Mouse (Mus musculus) thymus, postnatal 36 days (tissue): ENCODE results near the gene Ccr7.

Experiments used
- DNase-seq, 2 experiments: peaks; one replicate each; pipeline ENCODE4 v3.0.0; 2022; ENCODE audit warnings: mixed read lengths in 2 of 2

The Ccr7 gene

DNA sequence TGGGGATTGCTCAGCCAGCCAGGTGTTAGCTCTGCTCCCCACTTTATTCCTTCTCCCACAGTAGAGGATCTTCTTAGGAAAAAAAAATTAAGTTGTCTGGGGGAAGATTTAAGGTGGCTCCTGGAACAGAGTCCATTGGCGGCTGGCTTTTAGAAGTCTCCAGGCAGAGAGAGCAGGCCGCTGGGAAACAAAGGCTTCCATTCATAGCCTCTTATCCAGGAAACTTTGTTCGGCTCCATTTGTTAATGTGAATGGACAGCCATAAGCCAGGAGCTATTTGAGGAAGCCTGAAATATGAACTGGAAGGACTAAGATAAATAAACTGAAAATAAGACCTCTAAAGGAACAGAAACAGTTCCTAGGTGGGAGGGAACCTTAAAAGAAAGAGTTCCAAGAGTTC, 41.8 kb downstream of the Ccr7 start:
- no peak for DNase-seq

DNA sequence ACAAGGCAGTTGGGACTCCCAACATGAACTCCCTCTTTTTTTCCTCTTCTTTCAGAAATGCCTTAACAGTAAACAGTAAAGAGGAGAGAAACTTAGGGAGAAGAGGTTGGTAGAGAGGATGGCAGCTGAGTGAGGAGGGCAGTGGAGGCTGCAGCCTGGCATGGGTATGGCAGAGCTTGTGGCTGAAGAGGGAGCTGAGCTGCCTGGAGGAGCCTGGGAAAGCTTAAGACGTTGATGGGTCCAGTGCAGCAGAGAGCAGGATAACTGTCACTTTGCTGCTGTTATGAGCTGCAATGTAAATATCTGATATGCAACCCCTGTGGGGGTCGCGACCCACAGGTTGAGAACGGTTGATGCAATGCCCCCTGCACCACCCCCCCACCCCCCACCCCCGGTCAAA, 42.2 kb downstream of the Ccr7 start:
- DNase-seq = no peak

DNA sequence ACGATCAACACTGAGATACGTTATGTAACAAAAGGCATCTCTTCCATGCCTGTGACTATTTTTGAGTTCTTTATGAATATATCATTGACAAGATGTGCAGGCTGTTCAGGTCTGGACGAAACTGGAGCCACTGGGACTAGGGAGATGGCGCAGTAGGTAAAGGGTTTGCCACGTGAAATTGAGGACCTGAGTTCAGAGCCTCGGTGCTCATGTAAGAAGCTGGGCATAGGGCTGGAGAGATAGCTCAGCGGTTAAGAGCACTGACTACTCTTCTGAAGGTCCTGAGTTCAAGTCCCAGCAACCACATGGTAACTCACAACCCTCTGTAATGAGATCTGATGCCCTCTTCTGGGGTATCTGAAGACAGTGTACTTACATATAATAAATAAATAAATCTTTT, 43.2 kb downstream of the Ccr7 start:
- DNase-seq = no peak

DNA sequence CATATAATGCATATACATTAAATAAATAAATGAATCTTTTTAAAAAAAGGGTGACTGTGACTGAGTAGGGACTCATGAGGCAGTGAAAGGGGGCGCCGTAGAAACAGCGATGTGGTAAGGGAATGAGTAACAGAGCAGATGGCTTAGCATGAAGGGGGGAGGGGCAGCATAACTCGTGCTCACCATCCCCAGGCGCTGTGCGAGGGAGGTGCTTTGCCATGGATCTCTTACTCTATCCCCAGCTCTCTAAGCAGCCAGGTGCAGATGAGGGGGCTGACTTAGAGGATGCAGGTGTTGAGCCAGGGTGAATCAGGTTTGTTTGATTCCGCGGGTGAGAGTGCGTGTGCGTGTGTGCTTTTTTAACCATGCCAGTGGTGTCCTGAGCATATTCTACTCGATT, 43.7 kb downstream of the Ccr7 start:
- DNase-seq = peak; percentile 53 to 76

DNA sequence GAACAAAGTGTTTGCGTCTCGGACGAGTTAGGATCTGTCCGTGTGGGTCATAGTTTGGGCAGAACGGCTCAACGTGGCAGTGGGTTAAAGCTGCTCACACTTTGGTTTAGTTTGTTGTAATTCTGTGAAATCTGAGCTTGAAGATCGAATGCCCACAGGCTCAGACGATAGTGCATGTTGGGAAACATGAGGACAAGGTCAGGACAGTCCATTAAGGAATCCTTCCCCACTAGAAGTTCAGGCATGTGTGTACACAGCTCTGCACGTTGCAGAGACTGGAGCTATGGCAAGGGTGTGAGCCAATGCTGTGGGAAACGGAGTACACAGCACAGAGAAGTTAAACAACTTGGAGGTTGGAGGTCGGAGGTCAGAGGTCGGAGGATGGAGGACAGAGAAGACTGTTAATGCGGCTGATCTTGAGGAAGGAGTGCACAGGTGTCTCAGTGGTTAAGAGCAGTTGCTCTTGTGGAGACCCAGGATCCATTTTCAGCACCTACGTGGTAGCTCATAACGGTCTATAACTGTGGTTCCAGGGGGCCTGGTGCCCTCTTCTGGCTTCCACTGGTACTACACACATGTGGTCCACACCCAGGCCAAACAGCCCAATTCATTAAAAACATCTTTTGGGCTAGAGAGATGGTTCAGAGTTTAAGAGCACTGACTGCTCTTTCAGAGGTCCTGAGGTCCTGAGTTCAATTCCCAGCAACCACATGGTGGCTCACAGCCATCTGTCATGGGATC, 44.3 kb downstream of the Ccr7 start:
- DNase-seq = peak in 1 of 2 experiments; percentile 41

DNA sequence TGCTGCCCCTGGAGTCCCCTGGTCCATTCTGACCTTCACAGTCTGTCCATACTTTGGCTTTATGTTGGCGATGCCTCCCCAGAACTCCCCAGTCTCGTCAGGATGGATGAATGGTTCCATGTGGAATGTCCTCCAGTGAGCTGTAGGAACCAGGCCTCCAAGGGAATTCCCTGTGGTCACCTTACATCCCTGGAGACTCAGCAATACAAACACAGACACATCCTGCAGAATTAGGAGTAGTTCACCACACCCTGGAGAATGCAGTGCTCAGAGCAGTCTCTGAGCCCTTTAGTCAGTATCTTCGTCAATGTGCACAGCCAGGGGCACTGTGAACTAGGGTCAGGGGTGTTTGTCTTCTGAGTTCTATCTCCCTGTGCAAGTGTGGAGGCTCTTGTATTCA, 46.6 kb downstream of the Ccr7 start:
- DNase-seq = no peak

DNA sequence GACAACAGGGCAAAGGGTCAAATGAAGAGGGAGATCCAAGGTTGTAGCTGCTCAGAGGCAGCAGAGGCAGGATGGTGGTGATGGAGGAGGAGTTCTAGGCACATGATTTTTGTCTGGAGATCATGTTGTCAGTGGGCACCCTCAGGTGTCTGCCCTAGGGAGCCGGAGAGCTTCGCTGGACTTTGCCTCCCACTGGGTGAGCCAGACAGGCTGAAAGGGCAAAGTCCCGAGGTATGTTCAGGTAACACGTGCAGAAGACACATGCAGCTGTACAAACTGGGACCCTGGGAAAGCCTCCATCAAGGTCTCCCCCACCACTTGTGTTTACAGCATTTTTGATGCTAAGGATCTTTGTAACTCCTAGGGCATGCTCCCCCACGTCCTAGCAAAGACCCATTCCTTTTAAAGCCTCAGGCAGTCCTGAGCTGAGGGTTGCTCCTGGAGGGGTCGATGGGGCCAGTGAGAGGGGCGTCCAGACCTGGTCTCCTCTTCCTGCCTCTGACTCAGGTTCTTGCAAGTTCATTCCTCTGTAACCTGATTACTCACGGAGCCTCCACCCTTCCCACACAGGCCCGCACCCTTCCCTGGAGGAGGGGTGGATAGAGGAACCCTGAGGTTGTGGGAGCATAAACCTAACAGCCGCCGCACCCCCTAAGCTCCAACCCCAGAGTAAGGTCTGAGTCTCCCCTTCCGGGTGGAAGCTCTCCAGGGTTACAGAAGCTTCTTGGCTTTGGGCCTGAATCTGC, 48.7 kb downstream of the Ccr7 start:
- no peak for DNase-seq

DNA sequence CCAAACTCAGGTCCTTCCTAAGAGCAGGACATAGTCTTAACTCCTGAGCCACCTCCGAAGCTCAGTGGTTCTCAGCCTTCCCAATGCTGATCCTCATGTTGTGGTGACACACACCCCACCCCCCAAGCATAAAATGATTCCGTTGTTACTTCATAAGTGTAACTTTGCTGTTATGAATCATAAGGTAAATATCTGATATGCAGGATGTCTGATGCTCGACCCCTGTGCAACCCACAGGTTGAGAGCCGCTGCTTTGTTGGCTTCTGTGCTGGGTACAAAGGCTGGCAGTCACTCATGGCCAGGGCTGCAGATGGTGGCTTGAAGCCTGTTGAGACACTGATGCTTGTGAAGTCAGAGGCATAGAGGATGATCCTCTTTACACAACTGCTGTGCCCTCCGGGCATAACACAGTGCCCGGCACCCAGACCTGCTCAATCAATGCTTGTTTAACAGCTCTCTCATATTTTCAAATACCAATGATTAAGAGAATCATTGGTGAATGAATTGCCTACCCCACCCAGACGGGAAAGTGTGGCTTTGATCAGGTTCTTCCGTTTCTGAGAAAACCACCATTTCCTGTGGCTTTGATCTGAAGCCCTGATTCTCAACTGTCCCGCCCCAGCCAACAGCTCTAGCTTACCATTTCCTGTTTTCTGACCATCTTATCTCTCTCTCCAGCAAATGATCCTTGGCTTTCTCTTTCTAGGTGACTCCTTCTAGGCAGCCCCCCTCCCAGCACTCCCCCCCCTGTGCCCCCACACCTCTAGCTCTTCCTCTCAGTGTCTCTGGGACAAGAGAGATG, 50.1 kb downstream of the Ccr7 start:
- DNase-seq = peak; percentile 53 to 63

DNA sequence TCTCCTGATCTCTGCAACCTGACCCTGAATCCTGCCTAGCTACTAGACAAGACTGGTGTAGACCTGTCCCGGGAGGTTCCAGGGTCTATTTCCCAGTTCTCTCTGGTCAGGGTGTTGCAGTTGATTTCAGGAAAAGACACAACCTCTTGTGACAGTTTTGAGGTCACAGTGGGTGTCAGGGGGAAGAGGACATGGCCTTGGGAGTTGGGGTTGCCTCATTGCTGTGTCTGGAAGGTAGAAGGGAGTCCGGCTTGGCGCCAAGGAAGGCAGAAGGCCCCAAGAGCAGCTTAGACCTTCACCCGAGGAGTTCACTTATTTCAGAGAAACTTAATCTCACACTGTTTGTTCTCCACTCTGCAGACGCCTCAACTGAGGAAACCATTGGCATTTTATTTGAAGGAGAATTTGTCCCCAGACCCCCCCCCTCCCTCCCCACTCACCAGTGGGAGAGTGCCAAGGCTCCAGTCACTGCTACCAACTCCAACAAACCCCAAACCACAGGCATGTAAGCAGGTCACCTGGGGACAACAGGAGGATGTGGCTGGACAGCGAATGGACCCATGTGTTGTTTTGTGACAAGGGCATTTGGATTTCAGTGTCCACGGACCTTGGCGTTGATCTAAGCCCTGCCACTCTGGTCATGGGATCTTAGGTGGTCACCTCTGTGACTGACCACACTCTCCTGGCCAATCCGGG, 52.2 kb downstream of the Ccr7 start:
- no peak for DNase-seq

DNA sequence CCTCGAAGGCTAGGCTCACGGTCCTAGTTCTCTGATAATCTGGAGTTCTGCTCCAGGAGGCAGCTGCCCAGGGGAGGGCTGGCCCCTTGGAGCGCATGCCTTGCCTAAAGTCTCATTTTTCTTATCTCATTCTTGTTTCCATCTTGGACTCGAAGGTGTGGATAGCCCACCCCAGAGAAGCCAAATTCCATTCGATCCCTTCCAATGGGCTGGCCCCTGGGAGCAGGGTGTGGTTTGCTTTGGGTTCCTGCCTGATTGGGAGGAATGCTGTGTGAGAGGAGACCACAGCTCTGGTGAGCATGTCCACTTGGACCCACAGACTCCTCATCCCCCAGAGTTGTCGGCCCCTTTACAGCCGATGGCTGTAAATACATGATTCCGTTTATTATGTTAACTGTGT, 53.2 kb downstream of the Ccr7 start:
- no peak for DNase-seq

DNA sequence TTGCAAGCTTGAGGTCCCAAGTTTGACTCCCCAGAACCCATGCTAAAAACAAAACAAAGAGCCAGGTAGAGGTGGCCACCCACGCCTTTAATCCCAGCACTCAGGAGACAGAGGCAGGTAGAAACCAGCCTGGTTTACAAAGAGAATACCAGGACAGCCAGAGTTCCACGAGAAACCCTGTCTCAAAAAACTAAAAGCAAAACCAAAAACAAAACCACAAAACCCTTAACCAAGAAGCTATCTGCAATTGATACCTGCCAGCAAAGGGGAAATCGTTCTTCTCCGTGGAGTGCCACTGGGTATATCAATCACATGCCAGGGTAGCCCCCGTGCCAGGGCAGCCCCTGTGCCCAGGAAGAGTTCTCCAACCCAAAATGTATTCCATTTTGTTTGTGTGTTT, 54.7 kb downstream of the Ccr7 start:
- DNase-seq = no peak

DNA sequence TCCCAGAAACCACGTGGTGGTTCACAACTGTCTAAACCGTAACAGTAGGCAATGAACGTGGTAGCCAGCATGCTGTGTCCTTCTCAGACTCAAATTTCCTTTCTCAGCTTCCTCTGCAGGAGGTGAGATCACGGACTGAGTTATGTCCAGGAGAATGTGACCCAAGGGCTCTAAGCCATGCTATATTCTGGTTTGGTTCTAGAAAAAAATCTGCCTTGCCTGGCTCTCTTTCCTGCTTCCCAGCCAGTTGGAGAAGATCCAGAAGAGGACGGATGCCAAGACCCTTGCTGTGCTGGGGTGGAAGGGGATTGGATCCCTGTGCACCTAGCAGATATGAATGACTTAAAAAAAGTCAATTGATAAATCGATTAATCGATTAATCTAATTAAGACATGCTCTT, 55.4 kb downstream of the Ccr7 start:
- DNase-seq = no peak

DNA sequence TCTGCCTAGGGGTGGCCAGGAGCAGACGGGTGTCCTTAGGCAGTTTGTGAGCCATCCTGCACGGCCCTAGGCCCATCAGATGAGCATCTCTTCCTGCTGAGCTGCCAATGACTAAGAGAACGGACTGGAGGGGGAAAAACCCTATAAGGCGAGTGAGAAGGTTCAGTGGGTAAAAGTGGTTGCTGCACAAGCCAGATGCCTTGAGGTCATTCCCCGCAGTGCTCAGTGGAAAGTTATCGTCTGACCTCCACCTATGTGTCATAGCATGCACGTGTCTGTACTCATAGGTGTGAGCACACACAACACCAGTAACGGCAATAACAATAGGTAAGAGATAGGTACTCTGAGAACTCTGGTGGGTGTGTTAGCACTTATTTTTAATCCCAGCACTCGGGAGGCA, 56.0 kb downstream of the Ccr7 start:
- no peak for DNase-seq

DNA sequence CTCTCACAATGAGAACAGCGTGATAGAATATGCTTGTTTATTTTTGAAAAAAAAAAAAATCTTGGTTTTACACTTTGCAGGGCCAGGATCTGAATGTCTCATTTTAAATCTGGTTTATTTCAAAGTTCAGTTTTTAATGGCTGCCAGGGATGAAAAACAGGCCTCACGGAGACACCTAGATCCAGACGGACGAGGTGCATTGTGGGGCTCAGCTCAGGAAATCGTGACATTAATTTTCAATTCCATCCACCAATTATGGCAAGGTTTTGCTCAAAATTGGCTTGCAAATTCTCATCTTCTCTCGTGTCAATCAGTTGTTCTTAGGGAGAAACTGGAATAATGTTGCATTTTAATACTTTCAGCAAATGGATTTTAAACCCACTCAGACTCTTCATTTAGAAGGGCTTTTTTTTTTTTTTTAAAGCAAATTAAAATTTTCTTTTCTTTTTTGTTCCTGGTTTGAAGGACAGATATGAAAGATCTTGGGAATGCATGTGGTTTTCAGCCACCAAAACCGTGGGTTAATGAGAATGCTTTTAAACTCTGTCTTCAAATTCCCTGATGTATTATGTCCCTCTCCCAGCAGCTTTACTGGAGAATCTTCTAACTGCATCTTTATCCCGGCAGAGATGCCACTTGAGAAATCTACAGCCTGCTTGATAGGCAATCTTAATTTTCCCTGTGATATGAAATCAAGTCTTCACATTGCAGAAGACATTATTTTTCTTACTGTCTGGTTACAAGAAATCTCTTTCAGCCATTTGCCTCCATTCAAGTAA, 57.7 kb downstream of the Ccr7 start:
- DNase-seq = no peak

DNA sequence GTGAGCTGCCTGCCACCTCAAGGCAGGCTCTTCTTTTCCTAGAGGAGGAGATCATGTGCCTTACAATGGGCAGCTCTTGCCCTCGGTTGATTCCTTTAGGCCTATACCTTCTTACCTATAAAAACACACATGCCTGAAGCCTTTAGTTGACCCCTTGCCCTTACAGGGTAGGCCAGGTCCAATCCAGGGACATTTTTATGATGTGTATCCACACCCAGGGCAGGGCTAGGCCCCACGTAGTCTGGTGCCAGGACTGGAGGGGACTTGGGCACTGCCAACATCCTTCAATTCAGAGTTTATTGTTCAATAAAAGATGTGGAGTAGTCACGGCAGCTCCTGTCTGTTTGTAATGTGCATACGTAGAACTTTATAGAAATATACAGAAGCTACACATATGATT, 58.5 kb downstream of the Ccr7 start:
- DNase-seq = no peak

DNA sequence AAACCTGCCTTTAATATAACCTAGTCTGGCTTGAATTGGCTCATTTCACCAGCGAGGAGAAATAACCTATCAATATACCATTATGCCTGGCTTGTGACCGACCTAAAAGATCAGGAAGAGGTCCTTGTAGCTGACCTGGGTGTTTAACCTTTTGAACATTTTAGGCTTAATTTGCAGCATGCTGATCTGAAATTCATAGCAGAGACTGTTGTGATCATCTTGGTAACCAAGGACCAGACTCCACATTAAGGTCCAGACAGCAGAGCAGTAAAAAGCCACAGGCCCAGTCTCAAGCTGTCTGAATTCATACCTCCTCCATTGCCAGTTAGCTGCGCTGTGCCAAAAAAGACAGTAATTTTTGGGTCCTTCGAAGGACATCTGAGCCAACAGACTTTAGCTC, 59.1 kb downstream of the Ccr7 start:
- DNase-seq = no peak

DNA sequence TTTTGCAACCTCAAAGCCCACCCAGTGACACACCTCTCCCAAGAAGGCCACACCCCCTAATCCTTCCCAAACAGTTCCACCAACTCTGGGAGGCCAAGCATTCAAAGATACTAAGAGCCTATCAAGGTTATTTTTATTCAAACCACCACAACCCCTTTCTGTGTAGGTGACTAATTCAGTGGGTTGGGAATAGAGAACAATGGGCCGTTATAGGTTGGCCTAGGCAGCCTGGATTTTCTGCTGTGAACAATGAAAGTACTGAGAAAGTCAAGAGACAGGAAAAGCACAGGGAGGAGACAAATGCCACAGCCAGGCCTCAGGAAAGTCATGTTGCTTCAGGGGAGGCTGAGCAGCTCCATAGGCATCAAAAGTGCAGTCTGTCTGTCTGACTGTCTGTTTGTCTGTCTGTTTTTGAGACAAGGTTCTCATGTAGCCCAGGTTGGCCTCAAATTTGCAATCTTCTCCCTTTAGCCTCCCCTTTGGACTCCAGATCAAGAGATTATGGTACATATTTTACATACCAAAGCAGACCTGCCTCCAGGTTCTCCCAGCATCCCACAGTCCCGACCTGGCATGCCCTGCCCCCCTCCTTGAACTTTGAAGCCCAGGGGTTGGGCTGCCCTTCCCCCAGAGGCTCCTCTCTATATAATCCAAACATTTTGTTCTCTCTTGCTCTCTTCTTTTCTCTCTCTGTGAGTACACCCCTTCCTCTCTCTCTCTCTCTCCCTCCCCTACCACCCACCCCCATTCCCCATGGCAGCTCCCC, 59.8 kb downstream of the Ccr7 start:
- no peak for DNase-seq
